Mouse (Mus musculus): Measurements from ENCODE around the gene Ect2.

DNA sequence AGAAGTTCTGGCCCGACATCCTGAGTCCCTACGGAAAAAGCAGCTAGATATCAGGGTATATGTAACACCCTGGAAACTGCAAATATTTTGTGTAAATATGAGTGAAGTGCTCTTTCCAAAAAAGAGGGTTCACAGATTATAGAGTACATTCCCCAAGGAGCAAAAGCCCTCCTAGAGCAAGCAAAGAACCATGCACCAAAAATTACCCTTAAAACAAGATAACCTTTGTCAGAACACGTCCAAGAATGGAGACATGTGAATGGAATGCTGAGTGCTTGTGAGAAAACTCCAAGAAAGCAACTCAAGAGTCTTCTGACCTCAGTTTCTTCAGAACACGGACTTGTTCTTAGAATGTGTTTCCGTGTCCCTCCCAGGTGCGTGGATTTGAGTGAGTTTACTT lies 50.7 kb downstream of the Ect2 start:
- TF ChIP-seq CTCF (IDR thresholded peaks at IDR 0.05; ENCODE audit: borderline replicate concordance, insufficient read depth, low read length) = no peak
- no peak for TF ChIP-seq POLR2A (IDR thresholded peaks at IDR 0.05; ENCODE audit: low read depth, low read length)
